8 mouse cellular contexts compared by ENCODE assay signal in the genomic region with DNA sequence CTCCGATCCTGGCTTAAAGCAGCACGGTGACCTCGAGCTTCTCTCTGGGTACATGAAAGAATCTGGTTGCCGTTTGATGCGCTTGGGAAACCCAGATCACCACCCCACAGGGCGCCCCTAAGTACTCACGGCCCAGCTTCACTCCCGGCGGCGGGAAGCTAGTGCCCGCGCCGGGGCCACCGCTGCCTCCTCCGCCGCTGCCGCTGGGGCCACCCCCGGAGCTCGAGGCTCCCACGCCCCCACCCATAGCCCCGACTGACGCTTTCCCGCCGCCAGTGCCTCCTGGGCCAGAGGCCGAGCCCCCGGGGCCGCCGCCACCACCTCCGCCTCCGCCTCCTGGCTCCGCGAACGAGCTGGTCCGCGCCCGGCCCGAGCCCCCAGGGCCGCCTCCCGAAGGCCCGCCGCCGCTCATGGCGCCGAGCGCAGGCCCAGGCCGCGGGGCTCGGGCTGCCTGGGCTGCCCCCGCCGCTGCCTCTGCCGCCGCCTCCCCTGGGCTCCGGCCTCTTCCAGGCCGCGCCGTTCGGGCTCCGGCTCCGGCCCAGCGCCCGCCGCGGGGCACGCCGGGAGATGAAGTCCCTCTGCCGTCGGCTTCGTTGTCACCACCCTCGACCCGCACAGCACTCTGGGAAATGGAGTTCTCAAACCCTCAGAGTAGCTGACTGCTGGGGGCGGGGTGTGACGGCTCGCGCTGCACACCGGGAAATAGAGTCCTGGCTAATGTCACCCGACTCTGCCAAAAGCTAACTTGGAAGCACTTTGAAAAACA. TPM values are rescaled to one million over a fixed set of nuclear protein-coding genes. Genes with fewer than 3 reads are reported as not detected.
A peak's percentile ranks its signal among the peaks of the same experiment; 100 is the strongest.
DNase-seq lines count a peak whose midpoint lies in the region; ATAC-seq and TF ChIP-seq lines count a peak whose summit lies in the region.

Gsk3a (minus strand) TSS at position 603 of the 766 bp plus-strand sequence.

- H3K36me3 ChIP-seq in hindbrain, embryonic 15.5 days: peaks cover 18% of the 10 kb centered on the region
- H3K36me3 ChIP-seq in macrophage (ENCODE audit: inconsistent target): peaks cover 15% of the 10 kb centered on the region

- in situ Hi-C loops in Patski (cut with MboI; ENCODE audit: low pct_unique_long_range_greater_than_20kb): no loop called here

- TF ChIP-seq CTCF in Patski (IDR thresholded peaks at IDR 0.05): no peak

- H3K9me3 ChIP-seq in hindbrain, embryonic 15.5 days: no peaks in the 10 kb centered on the region

- no peaks in the 10 kb centered on the region for H3K27me3 ChIP-seq in Patski
- H3K27me3 ChIP-seq in hindbrain, embryonic 15.5 days: no peaks in the 10 kb centered on the region

- peak within 1 kb of the TSS; percentile 99 for H3K9ac ChIP-seq in hindbrain, embryonic 15.5 days

- ATAC-seq in Patski: peak; percentile 64
- ATAC-seq in hindbrain, embryonic 15.5 days (ENCODE audit: low FRiP score, low read depth): peak; percentile 91

- CTCF ChIA-PET in Patski (lab: Charles Lee): interaction anchor here (1.0 to 2.2 kb wide), 5 partner anchors 16 to 96 kb away, joined by 3 to 11 read pairs (median 4); partner anchors contain the start of genes Megf8, Pafah1b3 and Zfp526

- POLR2A ChIA-PET in Patski (lab: Charles Lee): interaction anchor here (0.8 to 6.3 kb wide), 6 partner anchors 10 to 159 kb away, joined by 3 to 32 read pairs (median 3); partner anchors contain the start of genes Dedd2 and Zfp526

- peaks cover 44% of the 10 kb centered on the region for H3K4me1 ChIP-seq in hindbrain, embryonic 15.5 days (replicated peaks)

- peak within 1 kb of the TSS; percentile 89 for H3K27ac ChIP-seq in hindbrain, embryonic 15.5 days (replicated peaks)
- peak within 1 kb of the TSS; percentile 83 for H3K27ac ChIP-seq in macrophage

- H3K79me2 ChIP-seq in macrophage (ENCODE audit: inconsistent target): peaks cover 48% of the 10 kb centered on the region

- peak within 1 kb of the TSS; percentile 72 for H3K4me3 ChIP-seq in hindbrain, embryonic 15.5 days
- H3K4me3 ChIP-seq in macrophage (ENCODE audit: inconsistent target): peak within 1 kb of the TSS; percentile 58

- DNase-seq in Patski (ENCODE audit: low read depth, low spot score): peak; percentile 88
- peak; percentile 99 for DNase-seq in cerebellum, postnatal 14 days
- peak; percentile 98 to 99 for DNase-seq in frontal cortex, postnatal 36 days (ENCODE audit: low spot score in 2 of 2)
- peak; percentile 99 for DNase-seq in left cerebral cortex, adult 18-20 months (ENCODE audit: low spot score in 2 of 2)
- peak; percentile 99 for DNase-seq in right cerebral cortex, postnatal 25 days
- DNase-seq in urinary bladder, postnatal 4 days (ENCODE audit: low spot score in 2 of 2): peak; percentile 95 to 98

- under 1% methylated on average over 56 of the region's 76 CpGs for WGBS in hindbrain, embryonic 15.5 days
- under 1% methylated on average over 73 of the region's 76 CpGs for WGBS in macrophage (ENCODE audit: missing documents)

- peak within 1 kb of the TSS; percentile 77 for H3K4me2 ChIP-seq in hindbrain, embryonic 15.5 days

RNA-seq across cellular contexts. Expression of gene Gsk3a, which starts in this region (rescaled TPM):
- polyA plus RNA-seq in Patski (2021): 93.7 TPM
- polyA plus RNA-seq in hindbrain, embryonic 15.5 days (2015; fragmentation: Nextera tagmentation; extraction: Ambion mirVana): 19.2 and 19.7 TPM in 2 replicates
- total RNA-seq in left cerebral cortex, adult 18-20 months (2021): 100 to 1,000 TPM; 215 to 224 TPM
- total RNA-seq in macrophage (2018; cell fraction: chromatin; rRNA removed): 10 to 100 TPM; 15.6 to 63.9 (median 38.0) TPM
- 10 to 100 TPM; 50.6 to 70.6 (median 58.9) TPM for total RNA-seq in macrophage (2018; cell fraction: cytosol; rRNA removed)
- 10 to 100 TPM; 21.7 to 69.9 (median 44.3) TPM for total RNA-seq in macrophage (2018; cell fraction: nucleus; rRNA removed)
- 51.8 to 78.1 TPM (median 55.3 TPM) in 3 replicates for polyA plus RNA-seq in macrophage (2018)

Comparison
In these comparisons a context has a peak if more than half of its experiments do, and no peak if none do; other contexts are left out.
1. Peak in every context shown above with its lines: DNase-seq, ATAC-seq, H3K4me3 ChIP-seq and H3K27ac ChIP-seq.